Mouse (Mus musculus): ENCODE data around the gene Gpr180.

- TF ChIP-seq CTCF (IDR thresholded peaks at IDR 0.05; ENCODE audit: low read depth, low read length), result no peak
- TF ChIP-seq POLR2A (IDR thresholded peaks at IDR 0.05; ENCODE audit: insufficient read depth, low read length), result no peak
- TF ChIP-seq EP300 (IDR thresholded peaks at IDR 0.05; ENCODE audit: insufficient read depth, low read depth, low read length), result no peak
Observed at GRCm38 (mm10) chr14:118173590-118174203, 36.7 kb downstream of the Gpr180 start.
